Mouse (Mus musculus): ENCODE measurements at regions not wholly inside any gene's neighbourhood (a gene's known extent, or its start where the extent isn't known, plus 50 kb on each side); places are given as distances from the start of the nearest gene placed in this dataset.

- TF ChIP-seq CTCF (IDR thresholded peaks at IDR 0.05; ENCODE audit: low read depth, low read length), result no peak
- no peak for TF ChIP-seq POLR2A (IDR thresholded peaks at IDR 0.05; ENCODE audit: insufficient read depth, low read length)
- no peak for TF ChIP-seq EP300 (IDR thresholded peaks at IDR 0.05; ENCODE audit: insufficient read depth, low read depth, low read length)
Observed at GRCm38 (mm10) chr10:126661095-126661615, 240.0 kb downstream of the Atp23 start.
